Comparison of ENCODE assay signal across 24 mouse cellular contexts in the genomic region with DNA sequence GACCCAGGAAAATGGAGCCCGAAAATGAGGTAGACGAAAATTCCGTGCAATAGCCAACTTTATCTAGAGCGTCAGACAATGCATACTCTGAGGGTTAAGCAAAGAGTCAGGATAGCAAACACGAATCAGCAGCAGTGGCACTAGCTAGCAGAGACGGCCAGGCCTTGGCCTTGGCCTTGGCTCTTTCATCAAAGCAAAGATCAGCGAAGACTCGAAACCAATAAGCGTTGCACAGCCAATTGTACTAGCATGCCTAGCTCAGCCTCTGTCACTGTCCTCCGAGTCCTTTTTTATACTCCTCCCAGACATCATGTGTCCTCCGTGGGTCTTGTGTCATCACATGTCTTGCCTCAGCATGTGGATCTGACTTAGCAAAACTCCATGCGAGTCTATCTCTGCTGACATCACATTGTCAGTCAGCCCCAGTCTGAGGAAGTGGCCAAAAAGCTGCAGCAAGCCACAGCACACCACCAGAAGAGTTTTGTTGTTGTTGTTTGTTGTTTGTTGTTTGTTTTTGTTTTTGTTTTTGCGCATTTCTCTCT. TPM values are rescaled to one million over a fixed set of nuclear protein-coding genes. Genes with fewer than 3 reads are reported as not detected.
DNase-seq lines count a peak whose midpoint lies in the region; ATAC-seq lines count a peak whose summit lies in the region.
"Had no signal": no experiment of that assay in that cellular context is flagged by ENCODE, and none has a peak within 500 bp of the region (broad histone marks: within the 10 kb centered on the region; RNA-seq: fewer than 3 reads in every experiment).

No protein-coding gene starts in this region.

- no peaks in the 10 kb centered on the region for H3K27me3 ChIP-seq in intestine, embryonic 14.5 days (replicated peaks; ENCODE audit: control insufficient read depth, insufficient read depth, low read length)
- no peaks in the 10 kb centered on the region for H3K27me3 ChIP-seq in intestine, embryonic 15.5 days (replicated peaks)
- no peaks in the 10 kb centered on the region for H3K27me3 ChIP-seq in megakaryocyte, embryonic 14.5 days (replicated peaks)
- no peaks in the 10 kb centered on the region for H3K27me3 ChIP-seq in forebrain, embryonic 15.5 days
- H3K27me3 ChIP-seq in forebrain, embryonic 14.5 days (replicated peaks; ENCODE audit: control insufficient read depth, insufficient read depth, low read length), result no peaks in the 10 kb centered on the region
- H3K27me3 ChIP-seq: embryonic facial prominence, embryonic 15.5 days; heart, embryonic 15.5 days; hindbrain, embryonic 15.5 days; liver, embryonic 15.5 days; neural tube, embryonic 12.5 days had no signal

- no peaks in the 10 kb centered on the region for H3K9me3 ChIP-seq in intestine, embryonic 14.5 days (ENCODE audit: control insufficient read depth, low read length)
- no peaks in the 10 kb centered on the region for H3K9me3 ChIP-seq in intestine, embryonic 15.5 days
- peaks cover 3% of the 10 kb centered on the region; the same call in 1 of the 2 replicates for H3K9me3 ChIP-seq in megakaryocyte, embryonic 14.5 days
- H3K9me3 ChIP-seq in forebrain, embryonic 15.5 days, result no peaks in the 10 kb centered on the region
- H3K9me3 ChIP-seq in forebrain, embryonic 14.5 days (replicated peaks; ENCODE audit: control insufficient read depth, low read length), result no peaks in the 10 kb centered on the region
- H3K9me3 ChIP-seq: embryonic facial prominence, embryonic 15.5 days; heart, embryonic 15.5 days; hindbrain, embryonic 15.5 days; limb, embryonic 10.5 days; liver, embryonic 15.5 days; neural tube, embryonic 12.5 days had no signal

- no peak overlapping the region for H3K27ac ChIP-seq in intestine, embryonic 14.5 days (ENCODE audit: low read depth)
- no peak overlapping the region for H3K27ac ChIP-seq in intestine, embryonic 15.5 days
- H3K27ac ChIP-seq in forebrain, embryonic 15.5 days (replicated peaks), result no peak overlapping the region
- H3K27ac ChIP-seq in forebrain, embryonic 14.5 days (ENCODE audit: low read depth, low read length), result no peak overlapping the region
- H3K27ac ChIP-seq: embryonic facial prominence, embryonic 15.5 days; heart, embryonic 15.5 days; hindbrain, embryonic 15.5 days; kidney, postnatal 0 days; limb, embryonic 10.5 days; liver, embryonic 15.5 days; neural tube, embryonic 12.5 days had no signal

- H3K4me2 ChIP-seq in intestine, embryonic 14.5 days (ENCODE audit: low read length), result no peak overlapping the region
- no peak overlapping the region for H3K4me2 ChIP-seq in intestine, embryonic 15.5 days (replicated peaks)
- no peak overlapping the region for H3K4me2 ChIP-seq in forebrain, embryonic 15.5 days (replicated peaks)
- no peak overlapping the region for H3K4me2 ChIP-seq in forebrain, embryonic 14.5 days (ENCODE audit: low read length)
- H3K4me2 ChIP-seq: embryonic facial prominence, embryonic 15.5 days; heart, embryonic 15.5 days; hindbrain, embryonic 15.5 days; liver, embryonic 15.5 days; neural tube, embryonic 12.5 days had no signal

- no peaks in the 10 kb centered on the region for H3K36me3 ChIP-seq in intestine, embryonic 14.5 days (ENCODE audit: control insufficient read depth, insufficient read depth, low read length)
- H3K36me3 ChIP-seq in intestine, embryonic 15.5 days, result no peaks in the 10 kb centered on the region
- peaks cover 43% of the 10 kb centered on the region for H3K36me3 ChIP-seq in megakaryocyte, embryonic 14.5 days (replicated peaks; ENCODE audit: low read length)
- H3K36me3 ChIP-seq in forebrain, embryonic 15.5 days, result no peaks in the 10 kb centered on the region
- no peaks in the 10 kb centered on the region for H3K36me3 ChIP-seq in forebrain, embryonic 14.5 days (ENCODE audit: control insufficient read depth, insufficient read depth, low read length)
- H3K36me3 ChIP-seq: embryonic facial prominence, embryonic 15.5 days; heart, embryonic 15.5 days; hindbrain, embryonic 15.5 days; limb, embryonic 10.5 days; liver, embryonic 15.5 days; neural tube, embryonic 12.5 days had no signal

- H3K4me1 ChIP-seq in intestine, embryonic 14.5 days (replicated peaks; ENCODE audit: control insufficient read depth, insufficient read depth, low read length), result peaks cover 7% of the 10 kb centered on the region
- H3K4me1 ChIP-seq in intestine, embryonic 15.5 days (replicated peaks), result 0 out of 2 replicates have a peak, but pooled peaks cover 3% of the 10 kb centered on the region
- H3K4me1 ChIP-seq in megakaryocyte, embryonic 14.5 days, result peaks cover 78% of the 10 kb centered on the region
- peaks cover 9% of the 10 kb centered on the region for H3K4me1 ChIP-seq in forebrain, embryonic 15.5 days
- H3K4me1 ChIP-seq in forebrain, embryonic 14.5 days (ENCODE audit: control insufficient read depth, insufficient read depth, low read length), result peaks cover 6% of the 10 kb centered on the region; the same call in 1 of the 2 replicates

- WGBS in intestine, embryonic 14.5 days, result 89% methylated on average over 13 of the region's 13 CpGs
- WGBS in intestine, embryonic 15.5 days, result 92% methylated on average over 13 of the region's 13 CpGs
- 92% methylated on average over 13 of the region's 13 CpGs for WGBS in forebrain, embryonic 15.5 days
- WGBS in forebrain, embryonic 14.5 days, result 93% methylated on average over 13 of the region's 13 CpGs

- H3K4me3 ChIP-seq in intestine, embryonic 14.5 days (ENCODE audit: low read depth, low read length), result no peak overlapping the region
- no peak overlapping the region for H3K4me3 ChIP-seq in intestine, embryonic 15.5 days (replicated peaks)
- peak overlapping the region; percentile 14 for H3K4me3 ChIP-seq in megakaryocyte, embryonic 14.5 days (replicated peaks)
- no peak overlapping the region for H3K4me3 ChIP-seq in forebrain, embryonic 15.5 days
- H3K4me3 ChIP-seq in forebrain, embryonic 14.5 days (ENCODE audit: low read depth, low read length), result no peak overlapping the region
- H3K4me3 ChIP-seq: embryonic facial prominence, embryonic 15.5 days; heart, embryonic 15.5 days; hindbrain, embryonic 15.5 days; limb, embryonic 10.5 days; liver, embryonic 15.5 days; neural tube, embryonic 12.5 days had no signal

- peak; percentile 41 for DNase-seq in intestine, embryonic 14.5 days (ENCODE audit: low spot score)
- DNase-seq in adrenal gland, adult 2 months, result peak; percentile 72
- peak; percentile 60 to 61 for DNase-seq in adrenal gland, postnatal 36 days
- no peak for DNase-seq in forebrain, embryonic 14.5 days (ENCODE audit: low spot score)
- DNase-seq: cerebellum, adult 8-10 months; forebrain, postnatal 0 days; gastrocnemius, postnatal 14 days; liver; midbrain, embryonic 14.5 days; right cerebral cortex, postnatal 14 days; thymus, postnatal 36 days had no signal

- no peak for ATAC-seq in intestine, embryonic 14.5 days (replicated peaks; ENCODE audit: low FRiP score, low TSS enrichment, low read depth)
- ATAC-seq in intestine, embryonic 15.5 days, result no peak
- no peak for ATAC-seq in CD4-positive, CD25-positive, alpha-beta regulatory T cell, adult 4 months
- ATAC-seq in forebrain, embryonic 15.5 days (replicated peaks), result no peak
- ATAC-seq in forebrain, embryonic 14.5 days, result no peak
- ATAC-seq: activated CD4-positive, CD25-positive, alpha-beta regulatory T cell, adult 4 months; forebrain, postnatal 0 days; intestine, embryonic 16.5 days had no signal

- H3K9ac ChIP-seq in intestine, embryonic 14.5 days (ENCODE audit: low read length), result no peak overlapping the region
- H3K9ac ChIP-seq in intestine, embryonic 15.5 days, result no peak overlapping the region
- H3K9ac ChIP-seq in forebrain, embryonic 15.5 days (replicated peaks), result no peak overlapping the region
- H3K9ac ChIP-seq in forebrain, embryonic 14.5 days (ENCODE audit: low read length), result no peak overlapping the region
- H3K9ac ChIP-seq: embryonic facial prominence, embryonic 15.5 days; forebrain, postnatal 0 days; heart, embryonic 15.5 days; hindbrain, embryonic 15.5 days; liver, embryonic 15.5 days; neural tube, embryonic 12.5 days had no signal

RNA-seq across cellular contexts. Expression of a gene that starts 5.8 kb away (rescaled TPM):
- 104 and 109 TPM in 2 replicates for polyA plus RNA-seq in intestine, embryonic 14.5 days (2014; fragmentation: Nextera tagmentation; extraction: Ambion mirVana)
- 89.8 and 102 TPM in 2 replicates for polyA plus RNA-seq in intestine, embryonic 15.5 days (2015; fragmentation: Nextera tagmentation; extraction: Ambion mirVana)
- total RNA-seq in adrenal gland, adult 2 months (2021), result 10 to 100 TPM; 66.0 to 73.7 TPM
- 19.9 and 23.0 TPM in 2 replicates for polyA plus RNA-seq in adrenal gland, adult 2 months (2012; rRNA removed)
- 10 to 100 TPM; 69.9 to 90.3 TPM for total RNA-seq in adrenal gland, postnatal 36 days (2021)
- polyA plus RNA-seq in megakaryocyte, embryonic 14.5 days (2012; ENCODE audit: insufficient read depth, low replicate concordance), result 7.2 and 14.6 TPM in 2 replicates
- 10 to 100 TPM; 42.4 to 45.3 TPM for polyA plus RNA-seq in CD4-positive, CD25-positive, alpha-beta regulatory T cell, adult 4 months (2017; shearing (Covaris generic))
- polyA plus RNA-seq in forebrain, embryonic 15.5 days (2015; fragmentation: Nextera tagmentation; extraction: Ambion mirVana), result 57.9 and 62.0 TPM in 2 replicates
- 50.1 and 55.7 TPM in 2 replicates for polyA plus RNA-seq in forebrain, embryonic 14.5 days (2014; fragmentation: Nextera tagmentation; extraction: Ambion mirVana)
